Mouse (Mus musculus) bone marrow, adult 2 months (tissue): ENCODE results near the gene Slc46a3. TPM values are rescaled to one million over a fixed set of nuclear protein-coding genes. Genes with fewer than 3 reads are reported as not detected.

ENCODE experiments used
- H3K27ac ChIP-seq: fragments of 200-500 bp; 2 replicates; pipeline ENCODE4 v1.5.1; 2012; ENCODE audit warnings: low read depth, mild to moderate bottlenecking, control low read depth, inconsistent platforms, low read length; ENCODE audit not compliant: control insufficient read depth, poor library complexity, insufficient read depth
- H3K4me1 ChIP-seq: fragments of 200-500 bp; 2 replicates; pipeline ENCODE4 v1.6.1; 2011; ENCODE audit warnings: low read length; ENCODE audit not compliant: control insufficient read depth, insufficient read depth
- H3K4me3 ChIP-seq: fragments of 200-500 bp; replicated peaks from 2 replicates; pipeline ENCODE3; 2011; ENCODE audit warnings: mild to moderate bottlenecking, low read depth, low read length, control low read depth; ENCODE audit not compliant: control insufficient read depth
- CTCF ChIP-seq: fragments of 200-500 bp; IDR thresholded peaks from 2 replicates; pipeline ENCODE4 v1.5.1; 2011; ENCODE audit warnings: low read length, control low read depth; ENCODE audit not compliant: control insufficient read depth, insufficient read depth
- POLR2A ChIP-seq: fragments of 200-500 bp; IDR thresholded peaks from 2 replicates; pipeline ENCODE4 v1.6.1; 2011; ENCODE audit warnings: low read depth, mild to moderate bottlenecking, control low read depth, low read length, borderline replicate concordance; ENCODE audit not compliant: control insufficient read depth
- WGBS: fragments of 180-500 bp; shearing (Covaris S2); methylation state at CpG from one replicate; pipeline ENCODE4 v1.1.7; 2018; 5-methylcytosine and 5-hydroxymethylcytosine counted together
- polyA plus RNA-seq: library from polyadenylated mRNA; stranded (reverse); fragments of >200 nt; gene quantifications from 2 replicates; pipeline ENCODE4 v1.2.4, GENCODE M21; 2011; ENCODE audit warnings: low replicate concordance; ENCODE audit not compliant: missing spikeins, insufficient read depth, insufficient read length

The Slc46a3 gene
- polyA plus RNA-seq, 1 experiment = 22.2 TPM

GRCm38 (mm10) chr5:147888313-147889297 lies 6.0 kb downstream of the Slc46a3 start:
- H3K27ac ChIP-seq = no peak overlapping the region
- no peaks in the 10 kb centered on the region; the same call in 1 of the 2 replicates for H3K4me1 ChIP-seq
- H3K4me3 ChIP-seq = no peak overlapping the region
- TF ChIP-seq CTCF = no peak
- TF ChIP-seq POLR2A = no peak
- WGBS = 41% methylated on average over 9 of the region's 12 CpGs

GRCm38 (mm10) chr5:147883581-147883980 lies 11.0 kb downstream of the Slc46a3 start:
- Histone ChIP-seq H3K27ac (no peak overlapping the region), H3K4me1 (no peaks in the 10 kb centered on the region), H3K4me3 (no peak overlapping the region)
- 82% methylated on average over 6 of the region's 6 CpGs for WGBS
- TF ChIP-seq POLR2A (no peak), CTCF (no peak)

- TF ChIP-seq POLR2A = no peak
- no peak for TF ChIP-seq CTCF
- Histone ChIP-seq H3K4me3 (no peak overlapping the region), H3K4me1 (no peaks in the 10 kb centered on the region), H3K27ac (no peak overlapping the region)
- WGBS = 73% methylated on average over 17 of the region's 17 CpGs
Measured at GRCm38 (mm10) chr5:147879971-147880682, 14.5 kb downstream of the Slc46a3 start.

GRCm38 (mm10) chr5:147877520-147877919 lies 17.1 kb downstream of the Slc46a3 start:
- 90% methylated on average over 6 of the region's 6 CpGs for whole genome bisulfite sequencing
- no peak overlapping the region for H3K27ac ChIP-seq
- no peaks in the 10 kb centered on the region for H3K4me1 ChIP-seq
- TF ChIP-seq POLR2A (no peak), CTCF (peak; percentile 42; the same call in 1 of the 2 replicates)
- no peak overlapping the region for H3K4me3 ChIP-seq

- 85% methylated on average over 8 of the region's 8 CpGs for WGBS
- H3K4me3 ChIP-seq = no peak overlapping the region
- no peaks in the 10 kb centered on the region for H3K4me1 ChIP-seq
- no peak for TF ChIP-seq POLR2A
- TF ChIP-seq CTCF = no peak
- H3K27ac ChIP-seq = no peak overlapping the region
Measured at GRCm38 (mm10) chr5:147875210-147875609, 19.4 kb downstream of the Slc46a3 start.

- Histone ChIP-seq H3K27ac (no peak overlapping the region), H3K4me3 (no peak overlapping the region), H3K4me1 (no peaks in the 10 kb centered on the region; the same call in 1 of the 2 replicates)
- no peak for TF ChIP-seq POLR2A
- no peak for TF ChIP-seq CTCF
- 69% methylated on average over 18 of the region's 18 CpGs for WGBS
Measured at GRCm38 (mm10) chr5:147874491-147875065, 20.0 kb downstream of the Slc46a3 start.

- Histone ChIP-seq H3K4me1 (peaks cover 1% of the 10 kb centered on the region; the same call in 1 of the 2 replicates), H3K4me3 (no peak overlapping the region), H3K27ac (peak overlapping the region; percentile 26)
- TF ChIP-seq POLR2A (no peak), CTCF (no peak)
- 36% methylated on average over 15 of the region's 15 CpGs for WGBS
Measured at GRCm38 (mm10) chr5:147871091-147871820, 23.4 kb downstream of the Slc46a3 start.
